Mouse (Mus musculus) c-Kit-negative CD71-positive TER-119-positive erythroid progenitor cells, embryonic 14.5 days (primary cell): Measurements from ENCODE around the gene Gimap9.

ENCODE experiments used
- DNase-seq: peaks from one replicate; pipeline ENCODE4 v3.0.0-alpha.2; 2013; ENCODE audit warnings: low read depth, low spot score

The Gimap9 gene

GRCm38 (mm10) chr6:48689320-48689719, 13.4 kb downstream of the Gimap9 start:
- no peak for DNase-seq

- no peak for DNase-seq
Measured at GRCm38 (mm10) chr6:48692962-48693361, 17.0 kb downstream of the Gimap9 start.

- no peak for DNase-seq
Measured at GRCm38 (mm10) chr6:48696830-48697554, 21.1 kb downstream of the Gimap9 start.

- DNase-seq, result no peak
Measured at GRCm38 (mm10) chr6:48697555-48697930, 21.6 kb downstream of the Gimap9 start.

GRCm38 (mm10) chr6:48698066-48698856, 22.3 kb downstream of the Gimap9 start:
- no peak for DNase-seq

- no peak for DNase-seq
Measured at GRCm38 (mm10) chr6:48698888-48699287, 23.0 kb downstream of the Gimap9 start.

GRCm38 (mm10) chr6:48700251-48701075, 24.5 kb downstream of the Gimap9 start:
- DNase-seq, result no peak

GRCm38 (mm10) chr6:48702146-48702545, 26.2 kb downstream of the Gimap9 start:
- DNase-seq, result no peak

- no peak for DNase-seq
Measured at GRCm38 (mm10) chr6:48702601-48703000, 26.7 kb downstream of the Gimap9 start.

- no peak for DNase-seq
Measured at GRCm38 (mm10) chr6:48704146-48704545, 28.2 kb downstream of the Gimap9 start.

GRCm38 (mm10) chr6:48706130-48706529, 30.2 kb downstream of the Gimap9 start:
- no peak for DNase-seq

GRCm38 (mm10) chr6:48718455-48718854, 42.5 kb downstream of the Gimap9 start, which contains the start of the genes Gm28053 and Gimap7:
TSS of gene Gm28053 (plus strand) at chr6:48718607.
TSS of gene Gimap7 (plus strand) at chr6:48718621.
- no peak for DNase-seq

- DNase-seq, result no peak
Measured at GRCm38 (mm10) chr6:48720326-48720725, 44.4 kb downstream of the Gimap9 start.

- no peak for DNase-seq
Measured at GRCm38 (mm10) chr6:48723468-48723867, 47.5 kb downstream of the Gimap9 start.

GRCm38 (mm10) chr6:48725476-48725875, 49.5 kb downstream of the Gimap9 start:
- no peak for DNase-seq

GRCm38 (mm10) chr6:48727761-48728160, 51.8 kb downstream of the Gimap9 start:
- DNase-seq, result no peak
